Mouse (Mus musculus) bone marrow, adult 2 months (tissue): ENCODE data around the gene Hydin.

Experiments
- CTCF ChIP-seq: fragments of 200-500 bp; IDR thresholded peaks from 2 replicates; pipeline ENCODE4 v1.5.1; 2011; ENCODE audit warnings: low read length, control low read depth; ENCODE audit not compliant: control insufficient read depth, insufficient read depth
- POLR2A ChIP-seq: fragments of 200-500 bp; IDR thresholded peaks from 2 replicates; pipeline ENCODE4 v1.6.1; 2011; ENCODE audit warnings: low read depth, mild to moderate bottlenecking, control low read depth, low read length, borderline replicate concordance; ENCODE audit not compliant: control insufficient read depth

DNA sequence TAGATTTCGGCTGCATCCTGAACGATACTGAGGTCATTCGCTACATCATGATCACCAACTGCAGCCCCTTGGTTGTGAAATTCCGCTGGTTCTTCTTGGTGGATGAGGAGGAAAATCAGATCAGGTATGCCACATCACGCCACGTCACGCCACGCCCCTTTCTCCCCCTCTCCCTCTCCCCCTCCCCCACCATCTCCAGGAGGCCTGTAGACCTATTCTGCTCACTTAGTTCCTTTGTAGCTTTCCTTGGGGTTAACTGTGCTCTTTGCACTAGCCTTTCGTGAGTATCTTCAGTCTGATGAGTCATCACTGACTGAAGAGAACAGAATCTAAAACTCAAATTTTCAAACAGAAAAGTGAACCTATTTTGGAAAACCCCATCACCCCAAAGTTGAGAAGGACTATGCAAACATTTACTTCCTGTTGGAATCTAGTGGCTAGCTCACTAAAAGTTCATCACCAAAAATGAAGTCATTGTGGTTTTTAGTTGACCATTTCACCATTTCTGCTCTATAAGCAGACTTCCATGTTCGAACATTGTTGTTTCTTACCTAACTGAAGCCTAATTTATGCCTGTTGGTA is 195.9 kb downstream of the Hydin start:
- TF ChIP-seq POLR2A (no peak), CTCF (no peak)
